Mouse (Mus musculus) G1E-ER4 (cell line): ENCODE data around the gene Ly6g5c. TPM values are rescaled to one million over a fixed set of nuclear protein-coding genes. Genes with fewer than 3 reads are reported as not detected.

ENCODE experiments used
- GATA1 ChIP-seq: IDR thresholded peaks from one replicate; pipeline ENCODE4 v1.8.0; 2012; ENCODE audit warnings: low read length, inconsistent platforms
- polyA plus RNA-seq: library from polyadenylated mRNA; stranded (reverse); fragments of >175 nt; gene quantifications from 2 replicates; pipeline ENCODE4 v1.2.3, GENCODE M21; 2012

Ly6g5c gene
- polyA plus RNA-seq, 1 experiment = not detected

GRCm38 (mm10) chr17:35076507-35077176, 31.4 kb upstream of the Ly6g5c start, which contains the start of gene Ly6g6e:
TSS of gene Ly6g6e (plus strand) at chr17:35076902.
- no peak for TF ChIP-seq GATA1

- no peak for TF ChIP-seq GATA1
These were observed 30.8 kb upstream of the Ly6g5c start for GRCm38 (mm10) chr17:35077285-35077684.

GRCm38 (mm10) chr17:35077786-35078233, 30.3 kb upstream of the Ly6g5c start, which contains the start of gene Ly6g6d:
TSS of gene Ly6g6d (minus strand) at chr17:35078065.
- no peak for TF ChIP-seq GATA1

- TF ChIP-seq GATA1 = peak; percentile 99
These were observed 28.3 kb upstream of the Ly6g5c start for GRCm38 (mm10) chr17:35079778-35080177.

- no peak for TF ChIP-seq GATA1
These were observed 27.8 kb upstream of the Ly6g5c start for GRCm38 (mm10) chr17:35080248-35080647.

GRCm38 (mm10) chr17:35080710-35081109, 27.4 kb upstream of the Ly6g5c start:
- TF ChIP-seq GATA1 = no peak

GRCm38 (mm10) chr17:35082841-35083576, 25.1 kb upstream of the Ly6g5c start:
- no peak for TF ChIP-seq GATA1

- no peak for TF ChIP-seq GATA1
These were observed 24.1 kb upstream of the Ly6g5c start for GRCm38 (mm10) chr17:35083929-35084497.

- no peak for TF ChIP-seq GATA1
These were observed 22.7 kb upstream of the Ly6g5c start, which contains the start of gene Ly6g6f for GRCm38 (mm10) chr17:35085208-35085865. TSS of gene Ly6g6f (minus strand) at chr17:35085610.

- no peak for TF ChIP-seq GATA1
These were observed 19.9 kb upstream of the Ly6g5c start for GRCm38 (mm10) chr17:35088151-35088550.

GRCm38 (mm10) chr17:35088825-35089644, 19.0 kb upstream of the Ly6g5c start, which contains the start of gene Abhd16a:
TSS of gene Abhd16a (plus strand) at chr17:35089263.
- TF ChIP-seq GATA1 = no peak

GRCm38 (mm10) chr17:35090166-35090932, 17.7 kb upstream of the Ly6g5c start:
- no peak for TF ChIP-seq GATA1

GRCm38 (mm10) chr17:35092403-35093198, 15.5 kb upstream of the Ly6g5c start:
- no peak for TF ChIP-seq GATA1
